Comparison of ENCODE assay signal across 7 mouse cellular contexts in the genomic region with DNA sequence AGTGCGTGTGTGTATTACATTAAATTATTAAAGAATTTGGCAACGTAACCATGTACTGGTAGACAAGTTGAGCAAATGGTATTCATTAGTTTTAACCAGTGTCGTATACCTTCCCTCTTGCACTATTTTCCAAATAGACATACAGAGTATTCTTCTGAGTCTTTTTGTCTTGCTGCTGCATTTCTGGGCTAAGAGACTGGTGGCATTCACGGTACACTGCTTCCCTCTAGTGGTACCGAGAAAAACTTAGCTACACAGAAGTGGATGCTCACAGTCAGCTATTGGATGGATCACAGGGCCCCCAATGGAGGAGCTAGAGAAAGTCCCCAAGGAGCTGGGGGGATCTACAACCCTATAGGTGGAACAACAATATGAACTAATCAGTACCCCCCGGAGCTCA.
DNase-seq lines count a peak whose midpoint lies in the region; ATAC-seq lines count a peak whose summit lies in the region.
"Not testable (repeated sequence)": the region's sequence is repeated elsewhere in the genome, so short reads cannot be mapped to it uniquely, and the experiment has no call there.

No protein-coding gene starts in this region.

- DNase-seq in adipocyte (ENCODE audit: low spot score) = peak; percentile 77
- DNase-seq in hindbrain, embryonic 14.5 days (ENCODE audit: low spot score) = peak; percentile 82
- DNase-seq in layer of hippocampus, adult 8-10 months (ENCODE audit: low spot score in 2 of 2) = peak; percentile 11 to 59

- not testable (repeated sequence) for H3K27me3 ChIP-seq in hindbrain, embryonic 14.5 days (ENCODE audit: control insufficient read depth, insufficient read depth, low read length); lung, embryonic 15.5 days; neural tube, embryonic 15.5 days (replicated peaks)

- not testable (repeated sequence) for H3K27ac ChIP-seq in hindbrain, embryonic 14.5 days; lung, embryonic 15.5 days; neural tube, embryonic 15.5 days (replicated peaks)

- ATAC-seq in common myeloid progenitor, adult 5-6 weeks (replicated peaks; ENCODE audit: low read depth, poor library complexity, severe bottlenecking) = peak; percentile 92
- peak; percentile 97 for ATAC-seq in frontal cortex, adult (ENCODE audit: low TSS enrichment)
- peak; percentile 78 for ATAC-seq in hindbrain, embryonic 14.5 days (ENCODE audit: low FRiP score)
- peak; percentile 46; the same call in 1 of the 2 replicates for ATAC-seq in lung, embryonic 15.5 days (ENCODE audit: borderline replicate concordance, extremely low read depth, low FRiP score, low TSS enrichment)
- peak; percentile 76 for ATAC-seq in neural tube, embryonic 15.5 days (ENCODE audit: low FRiP score)

- H3K36me3 ChIP-seq in hindbrain, embryonic 14.5 days (replicated peaks; ENCODE audit: control insufficient read depth, insufficient read depth); lung, embryonic 15.5 days; neural tube, embryonic 15.5 days: not testable (repeated sequence)

- H3K9me3 ChIP-seq in hindbrain, embryonic 14.5 days (ENCODE audit: control insufficient read depth, low read length); lung, embryonic 15.5 days; neural tube, embryonic 15.5 days (replicated peaks): not testable (repeated sequence)

- H3K4me1 ChIP-seq in hindbrain, embryonic 14.5 days (replicated peaks; ENCODE audit: control insufficient read depth, insufficient read depth, low read length); lung, embryonic 15.5 days; neural tube, embryonic 15.5 days: not testable (repeated sequence)

- not testable (repeated sequence) for H3K4me3 ChIP-seq in hindbrain, embryonic 14.5 days (replicated peaks; ENCODE audit: low read length); lung, embryonic 15.5 days; neural tube, embryonic 15.5 days (replicated peaks)

- not testable (repeated sequence) for H3K4me2 ChIP-seq in hindbrain, embryonic 14.5 days (replicated peaks); lung, embryonic 15.5 days; neural tube, embryonic 15.5 days

- not testable (repeated sequence) for H3K9ac ChIP-seq in hindbrain, embryonic 14.5 days; lung, embryonic 15.5 days; neural tube, embryonic 15.5 days (replicated peaks)

- WGBS in hindbrain, embryonic 14.5 days = 32% methylated on average over 6 of the region's 6 CpGs
- WGBS in lung, embryonic 15.5 days = 41% methylated on average over 6 of the region's 6 CpGs
- WGBS in neural tube, embryonic 15.5 days = 34% methylated on average over 6 of the region's 6 CpGs

Comparison
In these comparisons a context has a peak if more than half of its experiments do, and no peak if none do; other contexts are left out.
1. ATAC-seq: peak in every context shown above with its lines; median percentile 97 in frontal cortex, adult; 92 in common myeloid progenitor, adult 5-6 weeks; 78 in hindbrain, embryonic 14.5 days; 76 in neural tube, embryonic 15.5 days; 46 in lung, embryonic 15.5 days.